Mouse (Mus musculus): ENCODE data around the gene Il3ra.

Gene Il3ra

GRCm38 (mm10) chr14:14345948-14346812 is at the start of gene Il3ra:
Gene Il3ra (plus strand): TSS chr14:14346275.
- DNase-seq: peak; percentile 53

DNA sequence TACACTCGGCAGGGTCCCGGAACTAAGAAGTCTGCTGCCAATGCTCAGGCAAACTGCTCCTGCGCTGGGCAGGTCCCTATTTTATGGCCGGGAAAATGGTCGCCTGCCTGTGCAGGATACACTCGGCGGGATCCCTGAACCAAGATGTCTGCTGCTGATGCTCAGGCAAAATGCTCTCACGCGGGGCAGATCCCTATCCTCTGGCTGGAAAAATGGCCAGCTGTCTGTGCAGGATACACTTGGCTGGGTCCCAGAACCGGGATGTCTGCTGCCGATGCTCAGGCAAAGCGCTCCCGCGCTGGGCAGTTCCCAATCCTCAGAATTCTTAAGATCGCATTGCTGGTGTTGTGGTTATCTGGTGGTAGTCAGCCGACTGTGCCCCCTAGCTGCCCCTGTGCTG is 37.1 kb upstream of the Il3ra start:
- peak; percentile 44 for DNase-seq

DNA sequence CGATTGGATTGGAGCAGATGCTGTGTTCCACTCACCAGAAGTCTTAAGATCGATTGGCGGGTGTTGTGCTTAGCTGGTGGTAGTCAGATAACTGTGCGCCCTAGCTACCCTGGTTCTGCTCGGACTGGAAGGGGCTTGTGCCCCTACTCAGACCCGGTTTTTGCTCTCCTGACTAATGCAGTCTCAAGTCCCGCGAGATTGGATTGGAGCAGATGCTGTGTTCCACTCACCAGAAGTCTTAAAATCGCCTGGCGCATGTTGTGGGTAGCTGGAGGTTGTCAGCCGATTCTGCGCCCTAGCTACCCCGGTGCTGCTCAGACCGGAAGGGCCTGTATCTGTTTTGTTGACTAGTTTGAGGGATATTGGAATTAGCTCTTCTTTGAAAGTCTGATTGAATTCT is 36.7 kb upstream of the Il3ra start:
- no peak for DNase-seq

DNA sequence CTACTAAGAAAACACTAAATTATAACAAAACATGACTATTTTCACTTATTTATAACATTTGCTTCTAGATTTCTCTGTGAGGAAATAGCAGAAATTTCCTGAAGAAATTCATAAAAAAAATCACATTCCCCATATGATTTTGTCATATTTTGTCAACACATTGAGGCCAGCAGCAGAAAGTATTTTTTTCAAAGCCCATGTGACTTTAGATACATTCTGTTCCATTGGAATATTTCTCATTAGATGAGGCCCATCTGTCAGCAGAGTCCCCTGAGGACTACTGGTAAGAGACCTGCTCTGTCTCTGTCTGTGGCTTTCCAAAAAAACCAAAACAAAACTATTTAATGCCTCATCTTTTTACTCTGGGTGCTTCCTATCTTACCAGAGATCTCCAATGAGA is 23.5 kb upstream of the Il3ra start, which contains the start of gene Olfr31:
TSS of gene Olfr31 (plus strand) at position 301 of the 400 bp plus-strand sequence.
- DNase-seq: no peak

- peak; percentile 87 for DNase-seq
Measured at GRCm38 (mm10) chr14:14345113-14345871, 783 bp upstream of the Il3ra start.

- no peak for DNase-seq
Measured at GRCm38 (mm10) chr14:14346813-14347100, 682 bp downstream of the Il3ra start.

- DNase-seq: peak; percentile 42
Measured at GRCm38 (mm10) chr14:14347151-14347835, 1.2 kb downstream of the Il3ra start.

- DNase-seq: no peak
Measured at GRCm38 (mm10) chr14:14347836-14348621, 2.0 kb downstream of the Il3ra start.

DNA sequence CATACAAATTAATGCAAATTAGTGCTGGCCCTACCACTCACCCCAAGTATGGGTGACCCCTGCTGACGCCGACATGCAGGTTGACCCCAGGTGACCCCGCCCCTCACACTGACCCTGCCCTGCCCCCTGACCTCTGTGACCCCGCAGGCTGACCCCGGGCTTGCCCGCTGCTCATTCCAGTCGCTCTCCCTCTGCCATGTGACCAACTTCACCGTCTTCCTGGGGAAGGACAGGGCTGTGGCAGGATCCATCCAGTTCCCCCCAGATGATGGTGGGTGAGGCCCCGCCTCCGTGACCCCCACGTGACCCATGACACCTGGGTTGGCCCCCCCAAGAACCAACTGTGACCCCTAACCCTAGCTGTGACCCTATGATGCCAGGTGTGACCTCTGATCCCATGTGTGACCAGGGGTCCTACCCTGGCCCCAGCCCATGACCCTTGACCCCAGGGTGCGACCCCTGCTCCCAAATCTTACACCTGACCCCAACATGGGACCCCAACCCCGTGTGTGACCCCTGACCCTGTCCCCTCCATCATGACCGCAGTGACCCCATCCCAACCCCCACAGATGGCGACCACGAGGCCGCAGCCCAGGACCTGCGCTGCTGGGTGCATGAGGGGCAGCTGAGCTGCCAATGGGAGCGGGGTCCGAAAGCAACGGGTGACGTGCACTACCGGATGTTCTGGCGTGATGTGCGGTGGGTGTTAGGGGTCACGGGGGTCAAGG is 2.8 kb downstream of the Il3ra start:
- DNase-seq: peak; percentile 23

- peak; percentile 19 for DNase-seq
Measured at GRCm38 (mm10) chr14:14349485-14350262, 3.6 kb downstream of the Il3ra start.

GRCm38 (mm10) chr14:14350263-14351147 is 4.4 kb downstream of the Il3ra start:
- DNase-seq: peak; percentile 11

- no peak for DNase-seq
Measured at GRCm38 (mm10) chr14:14351148-14351455, 5.0 kb downstream of the Il3ra start.

- DNase-seq: no peak
Measured at GRCm38 (mm10) chr14:14351721-14352590, 5.9 kb downstream of the Il3ra start.

DNA sequence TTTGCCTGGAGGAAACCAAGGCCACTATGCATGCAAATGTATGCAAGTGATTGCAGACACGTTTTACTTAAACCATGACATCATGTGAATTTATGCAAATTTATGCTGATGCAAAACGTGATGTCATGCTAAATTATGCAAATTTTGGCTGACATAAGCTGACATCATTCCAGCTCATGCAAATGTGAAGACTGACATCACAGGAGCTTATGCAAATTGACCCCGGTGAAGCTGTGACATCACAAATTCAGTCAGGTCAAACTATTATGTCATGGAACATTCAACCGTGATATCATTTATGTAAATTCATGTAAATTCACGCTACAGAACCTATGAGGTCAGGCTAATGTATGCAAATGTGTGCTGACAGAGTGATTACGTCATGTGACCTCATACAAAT is 6.5 kb downstream of the Il3ra start:
- no peak for DNase-seq

DNA sequence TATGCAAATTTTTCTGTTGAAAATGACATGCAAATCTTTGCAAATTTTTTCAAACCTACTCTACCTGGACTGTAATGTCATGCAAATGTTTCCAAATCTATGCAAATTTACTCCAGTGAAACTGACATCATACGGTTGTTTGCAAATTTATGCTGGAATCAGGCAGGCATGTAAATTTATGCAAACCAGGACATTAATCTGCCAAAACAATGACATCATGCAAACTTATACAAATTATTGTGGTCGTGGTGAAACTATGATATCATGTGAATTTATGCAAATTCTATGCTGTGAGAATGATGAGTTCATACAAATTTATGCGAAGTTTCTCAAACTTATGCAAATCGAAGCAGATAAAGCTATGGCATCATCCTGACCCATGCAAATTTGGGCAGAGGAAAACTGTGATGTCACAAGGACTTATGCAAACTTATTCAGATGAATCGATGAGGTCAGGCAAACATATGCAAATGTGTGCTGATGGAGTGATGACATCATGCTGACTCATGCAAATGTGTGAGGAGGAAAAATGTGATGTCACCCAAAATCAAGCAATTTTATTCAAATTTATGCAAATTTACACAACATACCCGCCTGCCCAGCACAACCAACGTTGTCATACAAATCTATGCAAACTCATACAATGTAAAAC is 7.1 kb downstream of the Il3ra start:
- no peak for DNase-seq

DNA sequence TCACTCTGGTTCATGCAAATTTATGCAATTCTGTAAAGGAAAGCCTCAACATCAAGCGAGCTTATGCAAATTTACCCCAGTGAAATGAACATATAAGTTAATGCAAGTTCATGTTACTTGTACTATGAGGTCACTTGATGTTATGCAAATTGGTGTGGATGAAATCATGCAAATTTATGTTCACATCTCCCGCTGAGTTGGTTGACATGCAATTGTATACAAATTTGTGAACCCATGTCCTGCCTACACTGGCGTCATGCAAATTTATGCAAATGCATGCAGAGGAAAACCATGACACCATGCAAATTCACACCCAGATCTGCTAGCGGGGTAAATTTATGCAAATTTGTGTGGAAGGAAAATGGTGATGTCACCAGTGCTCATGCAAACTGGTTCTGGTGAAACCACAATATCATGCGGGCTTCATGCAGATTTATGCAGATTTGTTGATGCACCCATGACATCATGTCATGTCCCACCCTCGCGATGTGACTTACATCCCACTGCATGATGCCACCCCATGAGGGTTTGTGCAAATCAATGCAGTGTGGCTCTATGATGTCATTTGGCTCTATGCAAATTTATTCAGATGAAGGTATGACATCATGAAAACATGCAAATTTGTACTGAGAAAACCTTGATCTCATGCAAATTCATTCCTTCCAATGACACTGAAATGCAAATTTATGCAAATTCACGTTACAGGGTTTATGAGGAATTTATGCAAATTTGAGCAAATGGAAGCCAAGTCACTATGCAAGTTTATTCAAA is 7.8 kb downstream of the Il3ra start:
- DNase-seq: no peak

GRCm38 (mm10) chr14:14354511-14355359 is 8.7 kb downstream of the Il3ra start:
- DNase-seq: no peak
